Mouse (Mus musculus) liver, postnatal 0 days (tissue): ENCODE measurements at regions not wholly inside any gene's neighbourhood (a gene's known extent, or its start where the extent isn't known, plus 50 kb on each side); places are given as distances from the start of the nearest gene placed in this dataset.

Experiments used
- CTCF ChIP-seq: sonication (generic); IDR thresholded peaks from 2 replicates; pipeline ENCODE4 v1.5.1; 2016; ENCODE audit warnings: antibody characterized with exemption, low read depth
- EP300 ChIP-seq: IDR thresholded peaks from 2 replicates; pipeline ENCODE4 v1.6.1; 2016; ENCODE audit warnings: antibody characterized with exemption, low read depth, mild to moderate bottlenecking

DNA sequence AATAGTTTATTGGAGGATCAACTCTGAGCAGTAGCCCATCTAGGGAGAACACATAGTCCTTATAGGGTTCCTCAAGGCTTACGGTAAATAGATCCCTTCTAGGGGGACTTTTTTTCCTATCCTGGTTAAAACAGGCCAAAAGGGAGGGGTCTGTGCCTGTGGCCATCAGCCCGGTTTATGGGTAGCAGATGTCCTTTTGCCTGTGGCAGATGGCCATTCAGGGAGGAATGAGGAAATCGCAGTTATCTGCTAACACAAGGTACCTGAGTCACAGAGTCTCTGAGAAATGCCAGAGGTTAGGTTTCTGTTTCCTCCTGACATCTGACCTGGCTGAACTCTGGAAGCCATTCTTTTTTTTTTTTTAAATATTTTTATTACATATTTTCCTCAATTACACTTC lies 90.5 kb upstream of the Plekha5 start:
- TF ChIP-seq EP300 (no peak), CTCF (no peak)
